Mouse (Mus musculus) midbrain, embryonic 16.5 days (tissue): Measurements from ENCODE around the gene Il21r. TPM values are rescaled to one million over a fixed set of nuclear protein-coding genes. Genes with fewer than 3 reads are reported as not detected.

Experiments
- ATAC-seq: fragments of 200-750 bp; cut with Nextera tagmentation; 2 replicates; pipeline ENCODE4 v1.8.0; 2017; ENCODE audit warnings: moderate TSS enrichment
- H3K27ac ChIP-seq: fragments of 300-500 bp; sonication (generic); 2 replicates; pipeline ENCODE4 v1.5.1; 2014; ENCODE audit warnings: mild to moderate bottlenecking, low read length, mixed read lengths
- H3K27me3 ChIP-seq: fragments of 300-500 bp; sonication (generic); 2 replicates; pipeline ENCODE4 v1.6.1; 2014; ENCODE audit warnings: low read depth, low read length, mixed read lengths; ENCODE audit not compliant: control insufficient read depth, insufficient read depth
- H3K36me3 ChIP-seq: fragments of 300-500 bp; sonication (generic); 2 replicates; pipeline ENCODE4 v1.6.1; 2014; ENCODE audit warnings: mild to moderate bottlenecking, low read length, moderate library complexity, mixed read lengths; ENCODE audit not compliant: control insufficient read depth, insufficient read depth
- H3K4me1 ChIP-seq: fragments of 300-500 bp; sonication (generic); 2 replicates; pipeline ENCODE4 v1.6.1; 2014; ENCODE audit warnings: mild to moderate bottlenecking, low read length, mixed read lengths; ENCODE audit not compliant: control insufficient read depth, insufficient read depth
- H3K4me2 ChIP-seq: fragments of 300-500 bp; sonication (generic); 2 replicates; pipeline ENCODE4 v1.6.1; 2014; ENCODE audit warnings: mild to moderate bottlenecking, low read length, mixed read lengths
- H3K4me3 ChIP-seq: fragments of 300-500 bp; sonication (generic); 2 replicates; pipeline ENCODE4 v1.5.1; 2014; ENCODE audit warnings: low read depth, mild to moderate bottlenecking, low read length, moderate library complexity, mixed read lengths
- H3K9ac ChIP-seq: fragments of 300-500 bp; sonication (generic); 2 replicates; pipeline ENCODE4 v1.6.1; 2014; ENCODE audit warnings: low read depth, low read length, mixed read lengths
- H3K9me3 ChIP-seq: fragments of 300-500 bp; sonication (generic); replicated peaks from 2 replicates; pipeline ENCODE4 v1.6.1; 2014; ENCODE audit warnings: mild to moderate bottlenecking, low read length, mixed read lengths; ENCODE audit not compliant: control insufficient read depth, poor library complexity, severe bottlenecking
- WGBS: fragments of 180-500 bp; shearing (Covaris S2); extraction: QIAGEN DNeasy Blood & Tissue Kit; methylation state at CpG from one replicate; pipeline ENCODE4 v1.1.7; 2014; 5-methylcytosine and 5-hydroxymethylcytosine counted together
- polyA plus RNA-seq: library from polyadenylated mRNA; unstranded; fragments of >200 nt; fragmentation: Nextera tagmentation; extraction: Ambion mirVana; gene quantifications from 2 replicates; pipeline ENCODE4 v1.2.1, GENCODE M21; 2015

The Il21r gene
- polyA plus RNA-seq, 1 experiment from 2014 or later = 0.28 TPM

DNA sequence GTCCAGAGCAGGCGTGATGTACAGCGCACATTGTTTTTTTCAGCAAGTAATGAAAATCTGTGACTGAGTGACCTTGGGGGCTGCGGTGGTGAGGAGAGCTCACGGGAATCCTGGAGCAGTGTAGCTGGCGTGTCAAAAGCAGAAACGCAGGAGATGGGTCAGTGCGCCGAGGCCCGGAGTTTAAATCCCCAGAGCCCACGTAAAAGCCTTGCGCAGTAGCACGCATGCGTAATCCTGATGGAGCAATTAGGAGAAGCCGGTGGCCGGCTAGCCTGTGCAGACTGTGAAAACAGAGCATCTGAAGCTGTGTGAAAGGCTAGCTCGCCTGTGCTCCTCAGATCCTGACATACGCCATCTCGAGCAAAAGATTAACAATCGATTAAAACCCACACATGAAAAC, 31.3 kb upstream of the Il21r start:
- peak overlapping the region; percentile 39; the same call in 1 of the 2 replicates for H3K27ac ChIP-seq
- H3K27me3 ChIP-seq = no peaks in the 10 kb centered on the region
- no peaks in the 10 kb centered on the region for H3K9me3 ChIP-seq
- WGBS = 58% methylated on average over 19 of the region's 19 CpGs
- peak overlapping the region; percentile 20; the same call in 1 of the 2 replicates for H3K4me2 ChIP-seq
- peaks cover 6% of the 10 kb centered on the region; the same call in 1 of the 2 replicates for H3K4me1 ChIP-seq
- no peak overlapping the region for H3K4me3 ChIP-seq
- H3K9ac ChIP-seq = no peak overlapping the region; the same call in 1 of the 2 replicates
- H3K36me3 ChIP-seq = no peaks in the 10 kb centered on the region
- no peak for ATAC-seq

DNA sequence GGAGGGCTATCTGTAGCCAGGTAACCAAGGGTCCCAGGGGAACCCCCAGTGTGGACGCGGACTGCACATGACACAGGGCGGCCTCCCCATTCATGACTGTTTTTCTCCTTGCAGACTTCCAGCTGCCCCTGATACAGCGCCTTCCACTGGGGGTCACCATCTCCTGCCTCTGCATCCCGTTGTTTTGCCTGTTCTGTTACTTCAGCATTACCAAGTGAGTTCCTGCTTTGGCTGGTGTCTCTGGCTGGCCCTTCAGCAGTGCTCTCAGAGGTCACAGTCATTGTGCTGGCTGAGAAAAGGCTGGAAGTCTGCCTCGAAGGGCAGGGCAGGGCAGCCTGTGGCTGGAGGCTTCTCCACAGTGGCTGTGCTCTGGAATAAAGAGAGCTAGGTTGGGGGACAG, 30.5 kb upstream of the Il21r start:
- ATAC-seq = no peak
- Histone ChIP-seq H3K9me3 (no peaks in the 10 kb centered on the region), H3K4me3 (no peak overlapping the region), H3K27ac (no peak overlapping the region), H3K4me1 (peaks cover 9% of the 10 kb centered on the region), H3K9ac (no peak overlapping the region), H3K36me3 (no peaks in the 10 kb centered on the region), H3K4me2 (no peak overlapping the region), H3K27me3 (no peaks in the 10 kb centered on the region)
- WGBS = 75% methylated on average over 6 of the region's 6 CpGs

DNA sequence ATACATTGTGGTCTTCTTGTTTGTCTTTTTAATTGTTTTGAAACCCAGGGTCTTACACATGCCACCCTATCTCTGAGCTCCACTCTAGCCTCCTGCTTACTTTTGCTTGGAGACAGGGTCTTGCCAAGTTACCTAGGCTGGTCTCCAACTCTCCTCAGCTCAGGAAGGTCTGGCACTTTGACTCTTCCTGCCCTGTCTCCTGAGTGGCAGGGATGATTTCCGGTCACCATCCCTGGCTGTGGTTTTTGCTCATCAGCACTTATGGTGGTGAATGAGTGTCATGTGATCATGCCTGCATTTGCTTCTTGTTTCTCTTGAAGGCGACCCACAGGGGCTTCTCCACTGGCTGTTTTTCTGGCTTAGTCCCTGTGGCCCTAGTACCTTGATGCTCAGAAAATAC, 29.4 kb upstream of the Il21r start:
- Histone ChIP-seq H3K27ac (no peak overlapping the region), H3K36me3 (no peaks in the 10 kb centered on the region), H3K4me3 (no peak overlapping the region), H3K4me1 (peaks cover 9% of the 10 kb centered on the region), H3K27me3 (no peaks in the 10 kb centered on the region), H3K9me3 (no peaks in the 10 kb centered on the region), H3K9ac (no peak overlapping the region), H3K4me2 (no peak overlapping the region)
- ATAC-seq = no peak
- 86% methylated on average over 2 of the region's 2 CpGs for WGBS

- H3K9ac ChIP-seq = no peak overlapping the region
- 91% methylated on average over 3 of the region's 3 CpGs for WGBS
- H3K4me2 ChIP-seq = no peak overlapping the region
- no peak overlapping the region for H3K4me3 ChIP-seq
- no peaks in the 10 kb centered on the region for H3K27me3 ChIP-seq
- H3K9me3 ChIP-seq = no peaks in the 10 kb centered on the region
- no peak overlapping the region for H3K27ac ChIP-seq
- no peak for ATAC-seq
- no peaks in the 10 kb centered on the region for H3K36me3 ChIP-seq
- H3K4me1 ChIP-seq = peaks cover 9% of the 10 kb centered on the region
These were observed 28.4 kb upstream of the Il21r start for GRCm38 (mm10) chr7:125574832-125575231.

GRCm38 (mm10) chr7:125575738-125576540, 27.3 kb upstream of the Il21r start:
- no peak for ATAC-seq
- Histone ChIP-seq H3K27ac (no peak overlapping the region), H3K4me2 (no peak overlapping the region), H3K4me1 (peaks cover 13% of the 10 kb centered on the region), H3K9me3 (no peaks in the 10 kb centered on the region), H3K27me3 (no peaks in the 10 kb centered on the region), H3K36me3 (no peaks in the 10 kb centered on the region), H3K4me3 (no peak overlapping the region), H3K9ac (no peak overlapping the region)
- WGBS = 91% methylated on average over 16 of the region's 16 CpGs

GRCm38 (mm10) chr7:125576982-125577381, 26.2 kb upstream of the Il21r start:
- no peak overlapping the region for H3K4me2 ChIP-seq
- peaks cover 13% of the 10 kb centered on the region for H3K4me1 ChIP-seq
- H3K9me3 ChIP-seq = no peaks in the 10 kb centered on the region
- 61% methylated on average over 7 of the region's 7 CpGs for WGBS
- ATAC-seq = no peak
- H3K4me3 ChIP-seq = no peak overlapping the region
- no peaks in the 10 kb centered on the region for H3K36me3 ChIP-seq
- H3K27me3 ChIP-seq = no peaks in the 10 kb centered on the region
- no peak overlapping the region for H3K27ac ChIP-seq
- no peak overlapping the region for H3K9ac ChIP-seq

- Histone ChIP-seq H3K9ac (no peak overlapping the region), H3K4me1 (peaks cover 9% of the 10 kb centered on the region), H3K9me3 (no peaks in the 10 kb centered on the region), H3K27me3 (no peaks in the 10 kb centered on the region), H3K4me2 (no peak overlapping the region), H3K4me3 (no peak overlapping the region), H3K27ac (no peak overlapping the region), H3K36me3 (no peaks in the 10 kb centered on the region)
- 82% methylated on average over 11 of the region's 11 CpGs for WGBS
- no peak for ATAC-seq
These were observed 25.6 kb upstream of the Il21r start for GRCm38 (mm10) chr7:125577486-125578088.

GRCm38 (mm10) chr7:125578106-125578505, 25.1 kb upstream of the Il21r start:
- H3K9ac ChIP-seq = no peak overlapping the region
- no peaks in the 10 kb centered on the region for H3K9me3 ChIP-seq
- H3K36me3 ChIP-seq = no peaks in the 10 kb centered on the region
- no peak overlapping the region for H3K4me3 ChIP-seq
- H3K4me1 ChIP-seq = peaks cover 9% of the 10 kb centered on the region
- WGBS = 75% methylated on average over 3 of the region's 3 CpGs
- ATAC-seq = no peak
- H3K27me3 ChIP-seq = no peaks in the 10 kb centered on the region
- no peak overlapping the region for H3K4me2 ChIP-seq
- H3K27ac ChIP-seq = no peak overlapping the region

GRCm38 (mm10) chr7:125579545-125580219, 23.5 kb upstream of the Il21r start:
- Histone ChIP-seq H3K4me3 (no peak overlapping the region), H3K9me3 (no peaks in the 10 kb centered on the region), H3K9ac (no peak overlapping the region), H3K4me2 (no peak overlapping the region), H3K36me3 (no peaks in the 10 kb centered on the region), H3K27ac (no peak overlapping the region), H3K4me1 (peaks cover 9% of the 10 kb centered on the region), H3K27me3 (no peaks in the 10 kb centered on the region)
- WGBS = 84% methylated on average over 9 of the region's 9 CpGs
- ATAC-seq = no peak
